Mouse (Mus musculus) bone marrow, adult 2 months (tissue): Measurements from ENCODE around the gene Esrrg. TPM values are rescaled to one million over a fixed set of nuclear protein-coding genes. Genes with fewer than 3 reads are reported as not detected.

Experiments used
- H3K27ac ChIP-seq: fragments of 200-500 bp; 2 replicates; pipeline ENCODE4 v1.5.1; 2012; ENCODE audit warnings: low read depth, mild to moderate bottlenecking, control low read depth, inconsistent platforms, low read length; ENCODE audit not compliant: control insufficient read depth, poor library complexity, insufficient read depth
- H3K4me1 ChIP-seq: fragments of 200-500 bp; 2 replicates; pipeline ENCODE4 v1.6.1; 2011; ENCODE audit warnings: low read length; ENCODE audit not compliant: control insufficient read depth, insufficient read depth
- H3K4me3 ChIP-seq: fragments of 200-500 bp; replicated peaks from 2 replicates; pipeline ENCODE3; 2011; ENCODE audit warnings: mild to moderate bottlenecking, low read depth, low read length, control low read depth; ENCODE audit not compliant: control insufficient read depth
- CTCF ChIP-seq: fragments of 200-500 bp; IDR thresholded peaks from 2 replicates; pipeline ENCODE4 v1.5.1; 2011; ENCODE audit warnings: low read length, control low read depth; ENCODE audit not compliant: control insufficient read depth, insufficient read depth
- POLR2A ChIP-seq: fragments of 200-500 bp; IDR thresholded peaks from 2 replicates; pipeline ENCODE4 v1.6.1; 2011; ENCODE audit warnings: low read depth, mild to moderate bottlenecking, control low read depth, low read length, borderline replicate concordance; ENCODE audit not compliant: control insufficient read depth
- WGBS: fragments of 180-500 bp; shearing (Covaris S2); methylation state at CpG from one replicate; pipeline ENCODE4 v1.1.7; 2018; 5-methylcytosine and 5-hydroxymethylcytosine counted together
- polyA plus RNA-seq: library from polyadenylated mRNA; stranded (reverse); fragments of >200 nt; gene quantifications from 2 replicates; pipeline ENCODE4 v1.2.4, GENCODE M21; 2011; ENCODE audit warnings: low replicate concordance; ENCODE audit not compliant: missing spikeins, insufficient read depth, insufficient read length

Esrrg gene
- polyA plus RNA-seq, 1 experiment = not detected

- Histone ChIP-seq H3K4me1 (no peaks in the 10 kb centered on the region), H3K4me3 (no peak overlapping the region), H3K27ac (no peak overlapping the region)
- 70% methylated on average over 13 of the region's 13 CpGs for WGBS
- TF ChIP-seq POLR2A (no peak), CTCF (no peak)
These were observed 398.4 kb downstream of the Esrrg start for GRCm38 (mm10) chr1:188006820-188007491.

- Histone ChIP-seq H3K4me1 (no peaks in the 10 kb centered on the region), H3K4me3 (no peak overlapping the region), H3K27ac (no peak overlapping the region)
- TF ChIP-seq POLR2A (no peak), CTCF (no peak)
- 70% methylated on average over 13 of the region's 13 CpGs for WGBS
These were observed 399.9 kb downstream of the Esrrg start for GRCm38 (mm10) chr1:188008476-188008875.

- H3K4me3 ChIP-seq = no peak overlapping the region
- 67% methylated on average over 5 of the region's 5 CpGs for WGBS
- TF ChIP-seq CTCF = no peak
- TF ChIP-seq POLR2A = no peak
These were observed 401.3 kb downstream of the Esrrg start for GRCm38 (mm10) chr1:188009868-188010267.

GRCm38 (mm10) chr1:188010860-188011259 is 402.3 kb downstream of the Esrrg start:
- H3K27ac ChIP-seq = no peak overlapping the region
- WGBS = 78% methylated on average over 1 of the region's 1 CpGs
- H3K4me3 ChIP-seq = no peak overlapping the region
- H3K4me1 ChIP-seq = no peaks in the 10 kb centered on the region
- no peak for TF ChIP-seq POLR2A
- no peak for TF ChIP-seq CTCF

More at GRCm38 (mm10) chr1:188009868-188010267, 401.3 kb downstream of the Esrrg start:
- H3K4me1 ChIP-seq = no peaks in the 10 kb centered on the region
- H3K27ac ChIP-seq = no peak overlapping the region

- 71% methylated on average over 4 of the region's 4 CpGs for WGBS
- no peak overlapping the region for H3K4me3 ChIP-seq
- no peak overlapping the region for H3K27ac ChIP-seq
- H3K4me1 ChIP-seq = no peaks in the 10 kb centered on the region
- TF ChIP-seq POLR2A (no peak), CTCF (no peak)
These were observed 405.8 kb downstream of the Esrrg start for GRCm38 (mm10) chr1:188014411-188014810.

- Histone ChIP-seq H3K4me1 (no peaks in the 10 kb centered on the region), H3K27ac (no peak overlapping the region), H3K4me3 (no peak overlapping the region)
- WGBS = 60% methylated on average over 14 of the region's 14 CpGs
- TF ChIP-seq POLR2A (no peak), CTCF (no peak)
These were observed 409.6 kb downstream of the Esrrg start for GRCm38 (mm10) chr1:188017956-188018862.

- Histone ChIP-seq H3K4me1 (no peaks in the 10 kb centered on the region), H3K27ac (no peak overlapping the region), H3K4me3 (no peak overlapping the region)
- TF ChIP-seq CTCF = no peak
- no peak for TF ChIP-seq POLR2A
- WGBS = 85% methylated on average over 8 of the region's 8 CpGs
These were observed 420.6 kb downstream of the Esrrg start for GRCm38 (mm10) chr1:188029205-188029604.

- WGBS = 50% methylated on average over 10 of the region's 10 CpGs
- no peak overlapping the region for H3K27ac ChIP-seq
- H3K4me3 ChIP-seq = no peak overlapping the region
- TF ChIP-seq CTCF (no peak), POLR2A (no peak)
- H3K4me1 ChIP-seq = no peaks in the 10 kb centered on the region
These were observed 421.5 kb downstream of the Esrrg start for GRCm38 (mm10) chr1:188030116-188030515.
